Mouse (Mus musculus): ENCODE results near the gene Ptprr. TPM values are rescaled to one million over a fixed set of nuclear protein-coding genes. Genes with fewer than 3 reads are reported as not detected.

Gene Ptprr
- polyA plus RNA-seq, 1 experiment = 11.8 TPM

DNA sequence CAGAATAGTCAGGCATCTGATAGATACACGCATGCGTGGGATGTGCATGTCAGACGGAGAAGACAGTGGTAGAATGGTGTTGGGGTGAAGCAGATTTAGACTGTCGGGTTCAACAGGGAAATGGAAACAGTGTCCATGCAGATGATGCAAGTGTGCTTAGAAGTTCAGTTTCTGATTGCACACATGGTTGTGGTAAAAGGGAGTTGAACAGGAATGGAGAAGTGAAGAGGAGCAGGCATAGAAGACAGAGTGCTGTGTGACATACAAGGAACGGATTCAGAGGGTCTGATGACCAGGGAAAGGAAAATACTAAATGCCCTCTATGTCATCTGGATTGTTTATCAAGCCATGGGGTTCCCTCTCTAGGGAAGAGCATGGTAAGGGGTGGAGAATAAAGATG, 163.2 kb downstream of the Ptprr start:
- no peak overlapping the region for H3K27ac ChIP-seq (ENCODE audit: insufficient read depth, low read length)
- no peak for TF ChIP-seq CTCF (IDR thresholded peaks at IDR 0.05; ENCODE audit: extremely low read depth, insufficient read depth, low read length)
- no peak for TF ChIP-seq POLR2A (IDR thresholded peaks at IDR 0.05; ENCODE audit: extremely low read depth, insufficient read depth, low read length)
- H3K4me3 ChIP-seq (ENCODE audit: insufficient read depth, low read length) = no peak overlapping the region
- H3K4me1 ChIP-seq (ENCODE audit: control insufficient read depth, insufficient read depth, low read length) = no peaks in the 10 kb centered on the region; the same call in 1 of the 2 replicates

DNA sequence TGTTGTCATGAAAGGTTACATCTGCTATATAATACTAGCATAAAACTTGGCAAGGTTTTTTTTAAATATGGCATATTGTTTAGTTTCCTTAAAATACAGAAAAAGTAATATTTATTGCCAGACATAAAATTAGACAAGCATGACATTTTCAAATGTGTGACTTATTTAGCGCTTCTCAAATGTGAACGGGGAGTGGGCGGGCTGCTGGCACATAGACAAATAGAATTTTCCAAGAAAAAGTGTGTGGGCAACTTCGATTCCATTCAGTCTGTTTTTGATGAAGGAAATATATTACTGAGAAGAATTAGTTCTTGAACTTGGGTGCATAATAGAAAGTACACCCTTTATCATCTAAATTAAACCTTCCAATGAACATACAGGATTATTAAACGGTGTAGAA, 164.2 kb downstream of the Ptprr start:
- Histone ChIP-seq H3K4me1 (ENCODE audit: control insufficient read depth, insufficient read depth, low read length) (no peaks in the 10 kb centered on the region; the same call in 1 of the 2 replicates), H3K27ac (ENCODE audit: insufficient read depth, low read length) (no peak overlapping the region), H3K4me3 (ENCODE audit: insufficient read depth, low read length) (no peak overlapping the region)
- no peak for TF ChIP-seq POLR2A (IDR thresholded peaks at IDR 0.05; ENCODE audit: extremely low read depth, insufficient read depth, low read length)
- TF ChIP-seq CTCF (IDR thresholded peaks at IDR 0.05; ENCODE audit: extremely low read depth, insufficient read depth, low read length) = no peak

- Histone ChIP-seq H3K4me3 (ENCODE audit: insufficient read depth, low read length) (no peak overlapping the region), H3K4me1 (ENCODE audit: control insufficient read depth, insufficient read depth, low read length) (no peaks in the 10 kb centered on the region; the same call in 1 of the 2 replicates), H3K27ac (ENCODE audit: insufficient read depth, low read length) (no peak overlapping the region)
- TF ChIP-seq POLR2A (IDR thresholded peaks at IDR 0.05; ENCODE audit: extremely low read depth, insufficient read depth, low read length) (no peak), CTCF (IDR thresholded peaks at IDR 0.05; ENCODE audit: extremely low read depth, insufficient read depth, low read length) (no peak)
These were observed 165.2 kb downstream of the Ptprr start for GRCm38 (mm10) chr10:116183258-116183657.

GRCm38 (mm10) chr10:116191724-116192123, 173.7 kb downstream of the Ptprr start:
- H3K27ac ChIP-seq (ENCODE audit: insufficient read depth, low read length) = no peak overlapping the region
- no peak for TF ChIP-seq CTCF (IDR thresholded peaks at IDR 0.05; ENCODE audit: extremely low read depth, insufficient read depth, low read length)
- no peak for TF ChIP-seq POLR2A (IDR thresholded peaks at IDR 0.05; ENCODE audit: extremely low read depth, insufficient read depth, low read length)
- H3K4me3 ChIP-seq (ENCODE audit: insufficient read depth, low read length) = no peak overlapping the region
- peaks cover 3% of the 10 kb centered on the region; the same call in 1 of the 2 replicates for H3K4me1 ChIP-seq (ENCODE audit: control insufficient read depth, insufficient read depth, low read length)

DNA sequence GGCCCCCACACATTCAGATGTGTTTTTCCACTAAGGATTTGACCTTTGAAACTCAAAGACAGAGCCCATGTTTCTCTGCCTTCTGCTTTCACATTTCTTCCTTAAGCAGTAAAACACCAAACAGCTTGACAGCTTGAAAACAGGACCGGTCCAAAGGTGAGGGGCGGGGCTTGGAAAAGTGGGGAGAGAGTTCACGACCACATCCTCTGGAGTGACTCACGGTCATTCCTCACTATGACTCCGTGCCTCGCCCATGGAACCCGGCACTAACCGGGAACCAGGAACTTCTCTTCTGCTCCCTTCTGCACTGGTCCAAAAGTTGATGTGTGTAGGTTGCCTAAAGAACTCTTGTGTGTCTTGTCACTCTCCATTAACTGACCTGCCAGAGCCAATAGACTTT, 174.3 kb downstream of the Ptprr start:
- Histone ChIP-seq H3K4me3 (ENCODE audit: insufficient read depth, low read length) (no peak overlapping the region), H3K27ac (ENCODE audit: insufficient read depth, low read length) (no peak overlapping the region), H3K4me1 (ENCODE audit: control insufficient read depth, insufficient read depth, low read length) (peaks cover 5% of the 10 kb centered on the region; the same call in 1 of the 2 replicates)
- TF ChIP-seq POLR2A (IDR thresholded peaks at IDR 0.05; ENCODE audit: extremely low read depth, insufficient read depth, low read length) (no peak), CTCF (IDR thresholded peaks at IDR 0.05; ENCODE audit: extremely low read depth, insufficient read depth, low read length) (no peak)

- peaks cover 5% of the 10 kb centered on the region; the same call in 1 of the 2 replicates for H3K4me1 ChIP-seq (ENCODE audit: control insufficient read depth, insufficient read depth, low read length)
- no peak for TF ChIP-seq CTCF (IDR thresholded peaks at IDR 0.05; ENCODE audit: extremely low read depth, insufficient read depth, low read length)
- TF ChIP-seq POLR2A (IDR thresholded peaks at IDR 0.05; ENCODE audit: extremely low read depth, insufficient read depth, low read length) = no peak
- no peak overlapping the region for H3K4me3 ChIP-seq (ENCODE audit: insufficient read depth, low read length)
- no peak overlapping the region for H3K27ac ChIP-seq (ENCODE audit: insufficient read depth, low read length)
These were observed 176.4 kb downstream of the Ptprr start for GRCm38 (mm10) chr10:116194409-116194808.

DNA sequence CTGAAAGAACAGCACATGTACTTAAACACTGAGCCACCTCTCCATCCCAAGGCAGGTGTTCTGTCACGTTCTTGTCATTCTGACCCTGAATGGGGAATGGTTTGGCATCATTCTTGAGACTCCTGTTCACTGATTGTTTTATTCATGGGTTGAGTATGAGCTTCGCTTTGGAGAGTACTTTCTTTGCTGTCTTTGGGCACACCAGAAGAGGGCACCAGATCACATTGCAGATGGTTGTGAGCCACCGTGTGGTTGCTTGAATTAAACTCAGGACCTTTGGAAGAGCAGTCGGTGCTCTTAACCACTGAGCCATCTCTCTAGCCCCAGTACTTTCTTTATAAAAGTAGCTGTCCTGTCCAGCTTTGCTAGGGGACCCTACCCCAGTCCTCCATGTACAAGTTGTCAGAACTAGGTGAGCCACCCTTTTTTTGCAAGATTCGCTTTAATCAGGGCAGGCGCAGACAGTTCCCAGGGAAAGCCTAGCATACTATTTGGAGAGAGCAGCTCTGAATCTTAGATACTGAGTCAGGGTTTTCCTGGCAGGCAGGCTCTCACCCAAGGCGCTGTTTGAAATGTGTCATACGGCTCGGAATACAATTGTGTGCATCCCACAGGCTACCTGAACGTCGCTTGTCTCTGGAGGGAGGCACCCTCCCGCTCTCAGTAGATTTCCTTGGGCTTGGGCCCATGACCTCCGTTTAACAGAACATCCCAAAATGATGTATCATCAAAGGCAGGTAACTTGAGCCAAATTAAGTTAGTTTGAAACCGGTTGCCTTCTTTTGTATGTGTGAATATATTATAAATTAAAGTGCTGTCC, 178.8 kb downstream of the Ptprr start:
- H3K27ac ChIP-seq (ENCODE audit: insufficient read depth, low read length) = no peak overlapping the region
- H3K4me1 ChIP-seq (ENCODE audit: control insufficient read depth, insufficient read depth, low read length) = peaks cover 5% of the 10 kb centered on the region; the same call in 1 of the 2 replicates
- TF ChIP-seq POLR2A (IDR thresholded peaks at IDR 0.05; ENCODE audit: extremely low read depth, insufficient read depth, low read length) = no peak
- TF ChIP-seq CTCF (IDR thresholded peaks at IDR 0.05; ENCODE audit: extremely low read depth, insufficient read depth, low read length) = peak; percentile 66
- no peak overlapping the region for H3K4me3 ChIP-seq (ENCODE audit: insufficient read depth, low read length)

DNA sequence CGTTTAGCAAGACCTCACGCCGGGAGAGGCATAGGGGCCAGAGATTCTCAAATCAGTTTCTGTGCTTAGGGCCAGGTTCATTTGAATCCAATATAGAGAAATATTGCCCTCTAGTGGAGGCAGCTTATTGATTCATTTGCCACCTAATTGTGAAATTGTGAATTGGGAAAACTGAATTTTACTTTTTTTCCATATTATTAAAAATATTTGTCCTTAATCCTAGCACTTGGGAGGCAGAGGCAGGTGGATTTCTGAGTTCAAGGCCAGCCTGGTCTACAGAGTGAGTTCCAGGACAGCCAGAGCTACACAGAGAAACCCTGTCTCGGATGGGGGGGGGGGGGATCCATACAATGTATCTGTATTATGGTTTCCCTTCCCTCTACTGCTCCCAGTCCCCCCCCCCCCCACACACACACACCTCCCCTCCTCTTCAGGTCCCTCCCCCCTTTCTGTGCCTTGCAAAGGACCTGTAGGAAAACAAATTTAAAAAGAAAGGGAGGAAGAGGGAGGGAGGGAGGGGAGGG, 179.5 kb downstream of the Ptprr start:
- TF ChIP-seq POLR2A (IDR thresholded peaks at IDR 0.05; ENCODE audit: extremely low read depth, insufficient read depth, low read length) = no peak
- TF ChIP-seq CTCF (IDR thresholded peaks at IDR 0.05; ENCODE audit: extremely low read depth, insufficient read depth, low read length) = peak; percentile 45
- peaks cover 5% of the 10 kb centered on the region; the same call in 1 of the 2 replicates for H3K4me1 ChIP-seq (ENCODE audit: control insufficient read depth, insufficient read depth, low read length)
- H3K4me3 ChIP-seq (ENCODE audit: insufficient read depth, low read length) = no peak overlapping the region
- no peak overlapping the region for H3K27ac ChIP-seq (ENCODE audit: insufficient read depth, low read length)

GRCm38 (mm10) chr10:116199035-116199434, 181.0 kb downstream of the Ptprr start:
- H3K4me1 ChIP-seq (ENCODE audit: control insufficient read depth, insufficient read depth, low read length) = peaks cover 5% of the 10 kb centered on the region; the same call in 1 of the 2 replicates
- no peak for TF ChIP-seq POLR2A (IDR thresholded peaks at IDR 0.05; ENCODE audit: extremely low read depth, insufficient read depth, low read length)
- TF ChIP-seq CTCF (IDR thresholded peaks at IDR 0.05; ENCODE audit: extremely low read depth, insufficient read depth, low read length) = peak; percentile 55
- no peak overlapping the region for H3K27ac ChIP-seq (ENCODE audit: insufficient read depth, low read length)
- no peak overlapping the region for H3K4me3 ChIP-seq (ENCODE audit: insufficient read depth, low read length)

- TF ChIP-seq CTCF (IDR thresholded peaks at IDR 0.05; ENCODE audit: extremely low read depth, insufficient read depth, low read length) (no peak), POLR2A (IDR thresholded peaks at IDR 0.05; ENCODE audit: extremely low read depth, insufficient read depth, low read length) (no peak)
- Histone ChIP-seq H3K27ac (ENCODE audit: insufficient read depth, low read length) (no peak overlapping the region), H3K4me3 (ENCODE audit: insufficient read depth, low read length) (no peak overlapping the region), H3K4me1 (ENCODE audit: control insufficient read depth, insufficient read depth, low read length) (0 out of 2 replicates have a peak, but pooled peaks cover 2% of the 10 kb centered on the region)
These were observed 183.5 kb downstream of the Ptprr start for GRCm38 (mm10) chr10:116201542-116201941.

Measured in cortical plate, adult 2 months (tissue).